Mouse (Mus musculus): Measurements from ENCODE around the gene AI467606. TPM values are rescaled to one million over a fixed set of nuclear protein-coding genes. Genes with fewer than 3 reads are reported as not detected.
"Not testable (repeated sequence)": the region's sequence is repeated elsewhere in the genome, so short reads cannot be mapped to it uniquely, and the experiment has no call there.

Gene AI467606
- polyA plus RNA-seq, 1 experiment from 2014 or later = 4.4 TPM

GRCm38 (mm10) chr7:127082995-127083394 lies 8.2 kb upstream of the AI467606 start:
- Histone ChIP-seq H3K27me3 (replicated peaks) (no peaks in the 10 kb centered on the region), H3K36me3 (no peaks in the 10 kb centered on the region), H3K9me3 (no peaks in the 10 kb centered on the region), H3K4me1 (replicated peaks) (no peaks in the 10 kb centered on the region), H3K4me3 (replicated peaks) (no peak overlapping the region), H3K27ac (no peak overlapping the region), H3K9ac (no peak overlapping the region), H3K4me2 (replicated peaks) (no peak overlapping the region)
- ATAC-seq = no peak
- WGBS = 43% methylated on average over 2 of the region's 2 CpGs

- H3K36me3 ChIP-seq = no peaks in the 10 kb centered on the region
- no peak overlapping the region for H3K4me2 ChIP-seq (replicated peaks)
- 67% methylated on average over 4 of the region's 4 CpGs for WGBS
- H3K9me3 ChIP-seq = no peaks in the 10 kb centered on the region
- no peak overlapping the region for H3K4me3 ChIP-seq (replicated peaks)
- H3K4me1 ChIP-seq (replicated peaks) = no peaks in the 10 kb centered on the region
- H3K9ac ChIP-seq = no peak overlapping the region
- no peak overlapping the region for H3K27ac ChIP-seq
- H3K27me3 ChIP-seq (replicated peaks) = no peaks in the 10 kb centered on the region
- ATAC-seq = no peak
Measured at GRCm38 (mm10) chr7:127083689-127084088, 7.5 kb upstream of the AI467606 start.

- Histone ChIP-seq H3K9me3 (no peaks in the 10 kb centered on the region), H3K27ac (no peak overlapping the region), H3K27me3 (replicated peaks) (no peaks in the 10 kb centered on the region), H3K4me2 (replicated peaks) (no peak overlapping the region), H3K4me1 (replicated peaks) (peaks cover 6% of the 10 kb centered on the region; the same call in 1 of the 2 replicates), H3K36me3 (no peaks in the 10 kb centered on the region), H3K9ac (no peak overlapping the region), H3K4me3 (replicated peaks) (no peak overlapping the region)
- ATAC-seq = peak; percentile 38; the same call in 1 of the 2 replicates
- WGBS = 77% methylated on average over 2 of the region's 2 CpGs
Measured at GRCm38 (mm10) chr7:127084794-127085193, 6.4 kb upstream of the AI467606 start.

DNA sequence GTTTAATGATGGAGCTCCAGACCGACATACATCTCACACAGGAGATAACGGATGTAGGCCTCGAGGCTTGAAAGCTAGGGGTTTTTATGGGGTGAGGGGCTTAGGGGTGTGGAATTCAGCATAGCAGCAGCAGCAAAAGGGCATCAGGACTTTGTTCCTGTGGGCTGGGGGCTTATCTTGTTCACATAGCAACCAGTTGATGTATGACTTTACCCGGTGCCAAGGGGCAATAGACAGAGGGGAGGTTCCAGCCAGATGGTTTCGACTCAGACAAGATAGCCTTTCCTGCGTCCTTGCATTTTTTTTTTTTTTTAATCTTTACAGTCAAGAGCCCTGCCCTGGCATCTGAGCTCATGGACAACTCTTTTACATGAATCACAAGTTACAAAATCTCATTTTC lies 5.4 kb upstream of the AI467606 start:
- not testable (repeated sequence) for ATAC-seq; H3K9me3 ChIP-seq; H3K4me3 ChIP-seq (replicated peaks); H3K4me2 ChIP-seq (replicated peaks); H3K4me1 ChIP-seq (replicated peaks); H3K9ac ChIP-seq; H3K27ac ChIP-seq; H3K27me3 ChIP-seq (replicated peaks); H3K36me3 ChIP-seq
- WGBS = 42% methylated on average over 6 of the region's 6 CpGs

DNA sequence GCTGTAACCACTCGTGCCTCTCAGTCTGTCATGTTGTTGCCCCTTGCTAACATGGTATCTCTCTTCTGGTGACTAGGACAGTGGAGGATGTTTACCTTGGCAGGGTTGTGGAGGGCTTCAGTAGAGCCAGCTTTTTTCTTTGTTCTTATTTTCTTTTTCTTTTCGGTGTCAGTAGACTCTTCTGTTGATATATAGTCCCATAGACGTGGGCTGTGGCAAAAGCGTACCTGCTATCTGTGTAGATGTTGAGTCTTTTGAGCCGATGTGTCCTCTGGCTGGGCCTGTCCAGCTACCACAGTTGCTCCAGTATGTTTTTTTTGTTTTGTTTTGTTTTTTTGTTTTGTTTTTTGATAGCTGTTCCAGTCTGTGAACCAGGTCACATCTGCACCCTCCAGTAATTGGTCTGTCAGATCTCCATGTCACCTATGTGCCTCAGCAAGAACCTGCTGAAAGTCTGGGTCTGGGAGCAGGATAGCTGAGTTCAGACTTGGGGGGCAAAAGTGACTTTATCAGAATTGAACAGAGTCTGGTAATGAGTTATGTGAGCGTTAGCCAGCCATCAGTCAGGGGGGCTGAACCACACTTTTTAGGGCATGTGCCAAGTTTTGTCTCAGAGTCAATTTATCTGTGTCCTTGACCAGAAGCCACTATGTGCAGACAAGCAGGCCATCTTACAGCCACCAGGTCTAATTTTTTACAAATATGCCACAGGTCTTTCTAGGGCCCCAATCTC lies 3.7 kb upstream of the AI467606 start, which contains the start of gene Zg16:
Gene Zg16, minus strand, starts transcription at position 51 of the 733 bp plus-strand sequence.
- not testable (repeated sequence) for ATAC-seq, H3K36me3 ChIP-seq
- WGBS = 81% methylated on average over 6 of the region's 6 CpGs

GRCm38 (mm10) chr7:127088083-127088482 lies 3.1 kb upstream of the AI467606 start:
- no peak for ATAC-seq
- Histone ChIP-seq H3K9ac (no peak overlapping the region), H3K27me3 (replicated peaks) (no peaks in the 10 kb centered on the region), H3K4me1 (replicated peaks) (peaks cover 15% of the 10 kb centered on the region; the same call in 1 of the 2 replicates), H3K27ac (no peak overlapping the region), H3K36me3 (no peaks in the 10 kb centered on the region), H3K9me3 (no peaks in the 10 kb centered on the region), H3K4me3 (replicated peaks) (no peak overlapping the region), H3K4me2 (replicated peaks) (no peak overlapping the region)
- 79% methylated on average over 3 of the region's 3 CpGs for WGBS

More for the DNA sequence above, 3.7 kb upstream of the AI467606 start, which contains the start of gene Zg16:
- not testable (repeated sequence) for H3K9ac ChIP-seq; H3K4me3 ChIP-seq (replicated peaks); H3K4me2 ChIP-seq (replicated peaks); H3K27me3 ChIP-seq (replicated peaks); H3K27ac ChIP-seq; H3K9me3 ChIP-seq
- H3K4me1 ChIP-seq (replicated peaks) = peaks cover 15% of the 10 kb centered on the region; the same call in 1 of the 2 replicates

DNA sequence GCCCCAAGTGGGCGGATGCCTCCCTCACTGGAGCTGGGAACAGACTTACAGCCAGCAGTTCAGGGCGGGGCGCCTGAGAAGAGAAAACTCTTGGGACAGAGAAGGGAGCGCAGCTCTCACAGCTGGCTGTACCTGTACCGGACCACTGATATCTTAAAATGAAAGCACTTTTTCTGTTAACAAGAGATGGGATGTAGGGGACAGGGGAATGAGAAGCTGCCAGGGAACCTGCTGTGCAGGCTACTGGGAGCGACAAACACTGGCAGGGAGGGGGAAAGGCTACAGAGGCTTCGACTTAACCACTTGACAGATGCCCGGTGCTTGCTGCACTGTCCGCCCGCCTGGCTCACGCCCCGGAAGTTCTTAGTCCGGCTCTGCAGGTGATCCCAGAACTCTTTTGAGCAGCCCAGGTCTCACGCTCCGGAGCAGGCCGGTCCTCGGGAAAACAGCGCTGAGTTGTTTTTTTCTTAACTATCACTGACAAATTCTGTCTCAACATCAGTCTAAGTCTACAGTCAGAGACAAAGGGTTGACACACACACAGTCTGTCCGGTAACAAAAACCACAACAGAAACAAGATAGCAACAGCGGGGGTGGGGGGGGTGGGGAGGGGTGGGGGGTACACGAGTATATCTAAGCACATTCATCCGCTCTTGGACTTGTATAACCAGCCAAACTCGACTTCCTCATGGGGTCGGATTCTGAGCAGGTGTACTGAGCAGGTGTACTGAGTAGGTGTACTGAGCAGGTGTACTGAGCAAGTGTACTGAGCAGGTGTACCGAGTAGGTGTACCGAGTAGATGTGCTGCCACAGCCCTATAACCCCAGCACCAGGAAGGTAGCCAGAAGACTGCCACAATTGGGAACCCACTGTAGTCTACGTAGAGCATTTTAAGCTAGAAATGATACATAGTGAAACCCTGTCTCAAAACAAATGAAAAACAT lies 2.0 kb upstream of the AI467606 start:
- H3K27me3 ChIP-seq (replicated peaks) = no peaks in the 10 kb centered on the region
- H3K4me2 ChIP-seq (replicated peaks) = peak overlapping the region; percentile 48
- H3K9ac ChIP-seq = peak overlapping the region; percentile 23; the same call in 1 of the 2 replicates
- no peaks in the 10 kb centered on the region for H3K9me3 ChIP-seq
- 18% methylated on average over 27 of the region's 27 CpGs for WGBS
- peak overlapping the region; percentile 19; the same call in 1 of the 2 replicates for H3K4me3 ChIP-seq (replicated peaks)
- no peak for ATAC-seq
- H3K27ac ChIP-seq = 0 out of 2 replicates have a peak overlapping the region, but pooled peaks have one; percentile 27
- no peaks in the 10 kb centered on the region for H3K36me3 ChIP-seq
- peaks cover 15% of the 10 kb centered on the region; the same call in 1 of the 2 replicates for H3K4me1 ChIP-seq (replicated peaks)

GRCm38 (mm10) chr7:127090154-127091113 lies 725 bp upstream of the AI467606 start:
- H3K9me3 ChIP-seq = no peaks in the 10 kb centered on the region; the same call in 1 of the 2 replicates
- H3K4me3 ChIP-seq (replicated peaks) = no peak overlapping the region
- peak; percentile 20; the same call in 1 of the 2 replicates for ATAC-seq
- 88% methylated on average over 20 of the region's 20 CpGs for whole genome bisulfite sequencing
- no peak overlapping the region for H3K4me2 ChIP-seq (replicated peaks)
- peaks cover 15% of the 10 kb centered on the region; the same call in 1 of the 2 replicates for H3K4me1 ChIP-seq (replicated peaks)
- H3K27me3 ChIP-seq (replicated peaks) = no peaks in the 10 kb centered on the region
- H3K36me3 ChIP-seq = no peaks in the 10 kb centered on the region
- no peak overlapping the region for H3K9ac ChIP-seq
- H3K27ac ChIP-seq = peak overlapping the region; percentile 32; the same call in 1 of the 2 replicates

DNA sequence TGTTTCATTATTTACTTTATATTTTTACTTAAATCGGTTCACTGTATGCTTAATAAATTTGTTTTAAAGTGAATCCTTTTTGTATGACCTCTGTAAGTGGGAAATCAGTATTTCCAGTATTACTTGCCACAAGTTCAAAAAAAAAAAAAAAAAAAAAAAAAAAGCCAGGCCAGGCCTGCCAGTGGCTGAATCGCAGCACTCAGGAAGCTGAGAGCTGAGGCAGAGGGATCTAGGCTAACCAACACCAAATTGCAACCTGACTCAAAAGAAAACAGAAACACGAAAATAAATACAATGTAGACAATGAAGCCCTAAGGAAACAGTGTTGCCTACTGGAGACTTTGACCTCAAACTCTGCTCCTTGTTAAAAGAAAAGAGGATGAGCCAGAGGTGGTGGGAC lies 2.8 kb downstream of the AI467606 start:
- ATAC-seq = no peak
- Histone ChIP-seq H3K4me2 (replicated peaks) (no peak overlapping the region), H3K9ac (no peak overlapping the region), H3K27ac (no peak overlapping the region), H3K9me3 (no peaks in the 10 kb centered on the region; the same call in 1 of the 2 replicates), H3K27me3 (replicated peaks) (no peaks in the 10 kb centered on the region), H3K36me3 (no peaks in the 10 kb centered on the region), H3K4me3 (replicated peaks) (no peak overlapping the region), H3K4me1 (replicated peaks) (peaks cover 15% of the 10 kb centered on the region; the same call in 1 of the 2 replicates)
- WGBS = 61% methylated on average over 3 of the region's 3 CpGs

DNA sequence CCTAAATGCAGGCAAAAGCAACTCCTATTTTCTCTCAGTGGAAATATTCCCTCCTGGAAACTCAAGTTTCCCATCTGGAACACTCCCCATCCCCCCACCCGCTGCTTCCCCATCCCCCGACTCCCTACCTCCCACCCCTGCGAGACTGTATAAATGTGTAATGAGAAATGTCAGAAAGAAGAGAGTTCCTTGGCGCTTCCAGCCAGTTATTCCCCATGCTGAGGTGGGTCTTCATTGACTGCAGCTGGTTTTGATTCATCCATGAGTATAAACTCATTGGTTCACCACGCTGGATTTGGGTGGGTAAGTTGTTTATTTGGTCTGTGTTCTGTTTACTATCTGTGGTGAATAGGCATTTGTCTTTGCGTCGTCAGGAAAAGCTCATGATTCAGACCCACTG lies 5.3 kb downstream of the AI467606 start:
- ATAC-seq = no peak
- no peaks in the 10 kb centered on the region for H3K27me3 ChIP-seq (replicated peaks)
- H3K4me2 ChIP-seq (replicated peaks) = no peak overlapping the region
- H3K4me1 ChIP-seq (replicated peaks) = peaks cover 3% of the 10 kb centered on the region; the same call in 1 of the 2 replicates
- WGBS = 56% methylated on average over 7 of the region's 7 CpGs
- no peaks in the 10 kb centered on the region for H3K36me3 ChIP-seq
- no peak overlapping the region for H3K27ac ChIP-seq
- no peak overlapping the region for H3K4me3 ChIP-seq (replicated peaks)
- no peak overlapping the region for H3K9ac ChIP-seq
- H3K9me3 ChIP-seq = no peaks in the 10 kb centered on the region; the same call in 1 of the 2 replicates

- Histone ChIP-seq H3K9ac (no peak overlapping the region), H3K4me1 (replicated peaks) (no peaks in the 10 kb centered on the region), H3K4me2 (replicated peaks) (no peak overlapping the region), H3K4me3 (replicated peaks) (no peak overlapping the region), H3K36me3 (no peaks in the 10 kb centered on the region), H3K27ac (no peak overlapping the region), H3K9me3 (no peaks in the 10 kb centered on the region; the same call in 1 of the 2 replicates), H3K27me3 (replicated peaks) (no peaks in the 10 kb centered on the region)
- 81% methylated on average over 5 of the region's 5 CpGs for WGBS
- no peak for ATAC-seq
Measured at GRCm38 (mm10) chr7:127098521-127098920, 7.4 kb downstream of the AI467606 start.
